Mouse (Mus musculus) ovary, postnatal 10 days (tissue): ENCODE data around the gene Golt1a.
"Not testable (repeated sequence)": the region's sequence is repeated elsewhere in the genome, so short reads cannot be mapped to it uniquely, and the experiment has no call there.

Experiments
- DNase-seq: peaks from one replicate; pipeline ENCODE4 v3.0.0; 2022; ENCODE audit warnings: low spot score

Gene Golt1a

GRCm38 (mm10) chr1:133306842-133307241 is 2.8 kb upstream of the Golt1a start:
- peak; percentile 56 for DNase-seq

DNA sequence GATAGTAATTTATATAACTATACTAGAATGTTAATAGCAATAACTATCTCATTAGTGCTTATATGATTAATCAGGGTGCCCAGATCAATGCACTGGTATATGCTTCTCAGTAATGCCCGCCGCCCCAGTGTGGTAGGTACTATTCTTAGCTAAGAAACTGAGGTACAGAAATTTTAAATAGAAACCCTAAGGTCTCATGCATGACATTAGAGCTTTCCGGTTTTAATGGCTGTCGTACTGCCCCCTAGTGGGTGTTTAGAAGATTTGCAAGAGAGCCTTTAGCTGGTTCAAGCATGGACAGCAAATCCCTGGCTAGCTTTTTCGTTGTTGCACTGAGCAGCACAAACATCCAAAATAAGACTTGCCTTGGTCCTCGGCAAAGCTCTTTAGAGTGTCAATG is 2.3 kb upstream of the Golt1a start:
- DNase-seq: no peak

- DNase-seq: no peak
Measured at GRCm38 (mm10) chr1:133311240-133311639, 1.6 kb downstream of the Golt1a start.

DNA sequence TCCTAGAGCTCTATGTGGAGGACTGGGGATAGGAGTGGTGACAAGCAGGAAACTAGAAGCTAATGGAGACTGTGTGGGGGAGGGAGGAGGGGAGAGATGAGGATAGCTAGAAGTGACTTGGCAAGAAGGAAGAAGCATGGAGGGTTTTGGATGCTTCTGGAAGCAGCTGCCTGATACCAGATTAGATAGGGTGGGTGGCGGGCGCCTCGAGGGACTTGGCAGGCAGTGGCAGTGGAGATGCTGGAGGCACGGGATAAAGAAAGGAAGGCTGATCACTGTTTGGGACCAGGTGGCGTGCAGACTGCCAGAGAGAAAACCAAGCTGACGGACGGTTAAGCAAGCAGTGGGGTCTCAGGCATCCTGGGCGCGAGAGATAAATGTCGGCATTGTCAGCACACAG is 2.3 kb downstream of the Golt1a start:
- DNase-seq: no peak

DNA sequence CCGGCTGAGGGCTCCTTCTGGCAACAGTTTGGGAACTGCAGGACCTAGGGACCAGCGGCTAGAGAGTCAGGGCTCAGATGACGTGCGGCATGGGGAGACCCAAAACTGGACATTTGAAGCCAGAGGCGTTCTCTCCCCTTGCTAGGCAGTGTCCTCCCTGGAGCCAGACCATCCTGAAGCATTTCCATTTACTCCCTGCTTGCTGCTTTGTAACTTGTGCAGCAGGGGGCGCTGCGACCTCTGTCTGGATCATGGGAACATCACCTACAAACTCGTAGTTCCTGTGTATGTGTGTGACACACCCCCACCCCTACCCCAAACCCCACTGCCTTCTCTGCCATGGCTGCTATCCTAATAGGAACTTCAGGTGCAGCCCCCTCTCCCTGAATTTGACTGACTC is 4.8 kb downstream of the Golt1a start:
- DNase-seq: no peak

- no peak for DNase-seq
Measured at GRCm38 (mm10) chr1:133315775-133316174, 6.2 kb downstream of the Golt1a start.

DNA sequence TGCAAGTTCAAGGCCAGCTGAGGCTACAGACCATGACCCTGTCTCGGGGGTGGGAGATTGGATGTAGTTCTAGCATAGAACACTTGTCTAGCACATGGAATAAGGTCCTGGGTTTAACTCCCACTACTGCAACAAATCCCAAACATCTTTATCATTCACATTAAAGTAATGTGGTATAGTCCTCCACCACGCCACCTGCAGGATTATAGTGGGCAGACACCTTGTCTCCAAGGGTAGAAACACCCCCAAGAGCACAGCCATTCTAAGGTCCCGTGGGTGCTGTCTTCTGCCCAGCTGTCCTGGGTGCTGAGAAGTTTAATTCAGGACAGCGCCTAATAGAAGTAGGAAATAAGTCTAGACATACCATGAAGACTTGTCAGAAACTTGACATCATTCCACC is 7.0 kb downstream of the Golt1a start:
- no peak for DNase-seq

DNA sequence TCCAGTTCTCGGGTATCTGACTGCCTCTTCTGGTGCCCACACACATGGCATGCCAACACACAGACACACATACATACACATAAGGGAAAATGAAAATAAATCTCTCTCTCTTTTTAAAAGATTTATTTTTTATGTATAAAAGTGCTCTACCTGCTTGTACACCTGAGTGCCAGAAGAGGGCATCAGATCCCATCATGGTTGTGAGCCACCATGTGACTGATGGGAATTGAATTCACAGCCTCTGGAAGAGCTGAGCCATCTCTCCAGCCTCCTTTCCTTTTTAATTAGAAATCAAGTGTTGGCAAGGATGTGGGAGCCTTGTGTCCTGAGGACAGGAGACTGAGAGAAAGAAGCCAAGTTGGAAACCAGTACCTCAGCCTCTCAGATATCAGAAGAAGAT is 7.5 kb downstream of the Golt1a start:
- no peak for DNase-seq

DNA sequence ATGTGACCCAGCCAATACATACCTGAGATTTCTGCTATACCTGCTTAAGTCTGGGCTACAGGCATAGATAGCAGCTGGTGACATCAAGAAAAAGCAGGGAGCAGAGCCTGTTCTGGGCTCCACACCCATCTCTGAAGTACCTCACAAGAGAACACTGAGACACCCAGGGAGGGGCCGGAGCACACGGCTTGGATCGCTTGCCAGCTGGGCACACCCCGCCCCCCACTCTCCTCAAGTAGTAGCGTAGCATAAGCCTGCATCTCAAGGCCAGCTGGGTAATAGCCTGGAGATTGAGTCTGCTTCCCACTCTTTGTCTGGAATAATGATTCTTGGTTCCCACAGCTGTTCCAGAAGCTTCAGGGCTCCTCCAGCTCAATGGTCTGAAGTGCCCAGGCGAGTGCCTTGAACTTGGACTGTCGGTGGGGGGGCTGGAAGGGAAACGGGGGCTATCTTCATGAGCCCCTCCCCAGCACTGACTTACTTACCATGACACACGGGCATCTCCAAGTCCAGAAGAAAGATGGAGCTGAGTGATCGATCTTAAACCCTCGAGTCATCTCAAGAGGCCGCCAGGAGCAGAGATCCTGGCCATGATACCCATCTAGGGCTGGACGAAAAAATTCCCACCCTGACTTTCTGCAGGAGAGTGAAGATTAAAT is 11.8 kb downstream of the Golt1a start, which contains the start of gene Kiss1:
TSS of gene Kiss1 (plus strand) at position 609 of the 659 bp plus-strand sequence.
- DNase-seq: no peak

DNA sequence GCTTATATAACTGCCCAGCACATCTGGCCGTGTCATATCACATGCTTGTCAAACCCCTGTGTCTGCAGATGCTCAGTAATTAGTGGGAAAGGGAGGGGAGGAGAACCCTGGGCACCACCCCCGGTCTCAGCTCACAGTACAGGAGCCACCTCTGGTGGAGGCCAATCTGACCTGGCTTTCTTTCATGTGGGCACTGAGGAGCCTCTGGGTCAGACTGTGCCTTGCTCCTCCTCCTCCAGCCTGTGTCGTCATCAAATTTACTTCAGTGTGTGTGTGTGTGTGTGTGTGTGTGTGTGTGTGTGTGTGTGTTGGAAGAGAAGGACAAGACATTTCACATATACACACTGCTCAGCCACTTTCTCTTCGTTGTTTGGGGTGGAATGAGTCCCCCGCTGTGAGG is 13.7 kb downstream of the Golt1a start:
- no peak for DNase-seq

GRCm38 (mm10) chr1:133325951-133326350 is 16.4 kb downstream of the Golt1a start:
- DNase-seq: no peak

DNA sequence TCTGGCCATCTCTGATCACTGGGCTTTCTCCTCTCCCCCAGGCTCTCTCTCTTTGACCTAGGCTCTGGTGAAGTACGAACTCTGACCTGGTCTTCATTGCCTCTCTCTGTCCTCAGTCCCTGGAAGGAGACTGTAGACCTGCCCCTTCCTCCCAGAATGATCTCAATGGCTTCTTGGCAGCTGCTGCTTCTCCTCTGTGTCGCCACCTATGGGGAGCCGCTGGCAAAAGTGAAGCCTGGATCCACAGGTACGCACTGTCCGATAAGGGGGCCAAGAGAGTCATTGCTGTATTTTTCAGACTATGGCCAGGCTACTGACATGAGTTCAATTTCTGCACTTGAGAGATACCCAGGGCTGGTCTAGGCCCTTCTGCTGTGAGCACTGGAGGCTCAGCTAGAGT is 17.5 kb downstream of the Golt1a start:
- no peak for DNase-seq

DNA sequence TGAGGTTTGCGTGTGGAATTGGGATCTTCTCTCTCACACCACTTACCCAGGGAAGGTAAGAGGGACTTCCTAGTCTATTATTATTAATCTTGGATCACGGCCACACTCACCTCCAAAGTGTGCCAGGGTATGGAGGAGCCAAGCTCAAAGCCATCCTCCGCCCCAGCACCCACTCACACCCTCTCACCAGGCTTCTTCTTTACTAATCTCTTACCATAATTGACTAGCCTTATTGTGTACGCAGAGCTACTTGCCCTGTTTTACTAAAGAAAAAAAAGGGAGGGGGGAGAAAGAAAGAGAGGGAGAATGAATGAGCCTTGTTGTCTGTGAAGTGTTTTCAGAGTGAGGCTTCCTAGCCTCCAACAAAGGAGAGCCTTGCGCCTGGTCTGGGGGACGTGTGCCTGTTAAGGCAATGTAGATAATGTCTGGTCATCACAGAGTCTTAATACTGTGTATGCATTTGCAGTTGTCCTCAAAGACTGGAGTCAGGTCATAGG is 18.7 kb downstream of the Golt1a start:
- no peak for DNase-seq

- no peak for DNase-seq
Measured at GRCm38 (mm10) chr1:133328896-133329637, 19.5 kb downstream of the Golt1a start.

GRCm38 (mm10) chr1:133329638-133329964 is 20.0 kb downstream of the Golt1a start:
- no peak for DNase-seq

DNA sequence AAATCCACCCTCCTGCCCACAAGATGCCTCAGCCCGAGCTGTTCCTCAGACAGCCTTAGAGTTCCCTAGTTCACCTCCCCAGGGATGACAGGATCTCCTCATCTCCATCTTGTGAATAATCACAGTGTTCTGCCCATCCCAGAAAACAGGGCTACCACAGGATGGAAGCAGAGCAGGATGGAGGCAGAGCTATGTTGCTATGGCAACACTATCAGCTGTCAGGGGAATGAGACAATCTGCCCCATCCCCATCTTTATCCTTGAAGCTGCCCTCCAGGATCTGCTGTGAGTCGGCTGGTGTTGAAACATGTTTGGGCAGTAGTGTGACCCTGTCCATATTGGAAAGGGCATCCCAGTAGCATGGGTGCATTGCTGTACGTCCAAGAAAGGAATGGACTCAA is 21.5 kb downstream of the Golt1a start:
- DNase-seq: no peak

GRCm38 (mm10) chr1:133332656-133333430 is 23.2 kb downstream of the Golt1a start:
- no peak for DNase-seq

- DNase-seq: no peak
Measured at GRCm38 (mm10) chr1:133333937-133334336, 24.3 kb downstream of the Golt1a start.

- not testable (repeated sequence) for DNase-seq
Measured at GRCm38 (mm10) chr1:133340403-133340802, 30.8 kb downstream of the Golt1a start.

GRCm38 (mm10) chr1:133344357-133344756 is 34.8 kb downstream of the Golt1a start:
- no peak for DNase-seq

- DNase-seq: no peak
Measured at GRCm38 (mm10) chr1:133346531-133346930, 36.9 kb downstream of the Golt1a start.

- DNase-seq: no peak
Measured at GRCm38 (mm10) chr1:133347226-133347625, 37.6 kb downstream of the Golt1a start.
